14 mouse cellular contexts compared by ENCODE assay signal in the genomic region with DNA sequence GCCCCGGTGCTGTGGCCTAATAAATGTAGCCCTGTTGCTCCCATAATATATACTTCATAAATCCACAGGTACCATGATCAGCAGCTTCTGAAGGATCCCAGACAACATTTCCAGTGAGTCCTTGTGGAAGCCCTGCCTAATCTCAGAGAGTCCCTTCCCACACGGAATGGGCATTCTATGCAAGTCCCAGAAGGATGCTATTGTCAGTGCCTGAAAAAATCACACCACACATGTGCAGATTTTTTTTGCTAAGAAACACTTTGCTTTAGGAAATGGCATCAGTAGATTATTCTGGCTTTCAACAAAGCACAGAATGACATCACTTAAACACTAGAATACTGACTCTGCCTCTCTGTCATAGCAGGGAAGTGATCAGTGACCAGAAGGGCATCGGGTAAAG.
A peak's percentile ranks its signal among the peaks of the same experiment; 100 is the strongest.
DNase-seq lines count a peak whose midpoint lies in the region.
"Had no signal": no experiment of that assay in that cellular context is flagged by ENCODE, and none has a peak within 500 bp of the region (broad histone marks: within the 10 kb centered on the region; RNA-seq: fewer than 3 reads in every experiment).

No protein-coding gene starts in this region.

- intact Hi-C loops in left cerebral cortex, postnatal 14 days (cut with DNase I), result no loop called here
- intact Hi-C loops in left cerebral cortex, postnatal 36 days (cut with DNase I), result no loop called here

- DNase-seq in frontal cortex, postnatal 36 days (ENCODE audit: low spot score in 2 of 2), result peak; percentile 6 to 11
- no peak for DNase-seq in frontal cortex, postnatal 14 days (ENCODE audit: low spot score in 2 of 2)
- peak; percentile 13 to 44 for DNase-seq in left cerebral cortex, postnatal 14 days (ENCODE audit: low spot score in 2 of 2)
- no peak for DNase-seq in left cerebral cortex, postnatal 36 days (ENCODE audit: low spot score in 2 of 2)
- peak; percentile 24 to 42 for DNase-seq in right cerebral cortex, postnatal 10 days (ENCODE audit: low spot score in 2 of 2)
- DNase-seq in right cerebral cortex, postnatal 25 days, result no peak
- DNase-seq in gastrocnemius, postnatal 25 days, result no peak
- DNase-seq: cerebellum, adult 11-12 months; cerebellum, adult 8-10 months; cerebellum, postnatal 36 days; embryo, embryonic 11 days; gastrocnemius, postnatal 36 days; heart, adult 18-20 months; kidney, adult 11 months had no signal

Comparison
In these comparisons a context has a peak if more than half of its experiments do, and no peak if none do; other contexts are left out.
1. DNase-seq: peak in frontal cortex, postnatal 36 days (2 of 2), left cerebral cortex, postnatal 14 days (2 of 2) and right cerebral cortex, postnatal 10 days (2 of 2); none in frontal cortex, postnatal 14 days (0 of 2), left cerebral cortex, postnatal 36 days (0 of 2), right cerebral cortex, postnatal 25 days (single experiment) and gastrocnemius, postnatal 25 days (single experiment).